Mouse (Mus musculus) induced T-regulatory cell, adult 2 months (primary cell): Measurements from ENCODE around the gene Tln1.
A peak's percentile ranks its signal among the peaks of the same experiment; 100 is the strongest.
"Not testable (repeated sequence)": the region's sequence is repeated elsewhere in the genome, so short reads cannot be mapped to it uniquely, and the experiment has no call there.

Experiments used
- DNase-seq: peaks from one replicate; pipeline ENCODE4 v3.0.0-alpha.2; 2012; ENCODE audit warnings: low read depth

Tln1 gene

DNA sequence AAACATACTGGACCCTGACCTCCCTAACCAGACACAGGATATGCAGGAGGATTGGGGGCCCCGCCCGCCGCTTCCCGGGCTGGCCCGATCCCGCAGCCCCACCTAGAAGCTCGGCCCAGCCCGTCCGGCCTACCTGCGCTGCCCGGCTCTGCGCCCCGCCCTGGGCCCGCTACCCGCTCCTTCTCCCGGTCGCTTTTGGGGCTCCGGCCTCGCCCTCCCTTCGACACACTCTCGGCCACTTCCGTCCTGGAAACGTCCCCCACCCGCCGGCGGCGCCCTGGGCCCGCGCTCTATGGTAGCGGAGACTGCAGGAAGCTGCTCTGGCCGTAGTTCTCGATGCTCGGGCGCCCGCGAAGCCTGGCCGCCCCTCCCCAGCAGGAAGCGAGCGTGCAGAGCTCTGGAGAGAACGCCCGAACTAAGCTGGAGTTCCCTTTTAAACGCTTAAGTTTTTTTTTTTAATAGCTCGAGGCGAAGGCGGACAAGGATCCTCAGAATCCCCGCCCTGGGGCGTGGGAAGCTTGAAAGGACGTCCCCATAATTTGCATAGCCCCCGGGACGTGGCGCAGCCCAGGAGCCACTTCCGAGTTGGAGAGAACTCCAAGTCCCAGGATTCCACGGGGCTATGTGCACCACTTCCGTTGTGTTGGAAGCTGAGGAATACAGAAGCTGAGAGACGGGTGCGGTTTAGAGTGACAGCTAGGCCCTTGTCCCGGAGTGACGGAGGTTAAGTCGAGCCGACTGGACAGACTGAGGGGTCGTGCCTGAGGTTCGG lies at the start of gene Tln1, which contains the start of gene Creb3:
Tln1 (minus strand) TSS at position 695 of the 772 bp plus-strand sequence.
Creb3 (plus strand) TSS at position 336 of the 772 bp plus-strand sequence.
- peak; percentile 97 for DNase-seq

GRCm38 (mm10) chr4:43604751-43605685 lies 42.5 kb upstream of the Tln1 start:
- DNase-seq, result no peak

DNA sequence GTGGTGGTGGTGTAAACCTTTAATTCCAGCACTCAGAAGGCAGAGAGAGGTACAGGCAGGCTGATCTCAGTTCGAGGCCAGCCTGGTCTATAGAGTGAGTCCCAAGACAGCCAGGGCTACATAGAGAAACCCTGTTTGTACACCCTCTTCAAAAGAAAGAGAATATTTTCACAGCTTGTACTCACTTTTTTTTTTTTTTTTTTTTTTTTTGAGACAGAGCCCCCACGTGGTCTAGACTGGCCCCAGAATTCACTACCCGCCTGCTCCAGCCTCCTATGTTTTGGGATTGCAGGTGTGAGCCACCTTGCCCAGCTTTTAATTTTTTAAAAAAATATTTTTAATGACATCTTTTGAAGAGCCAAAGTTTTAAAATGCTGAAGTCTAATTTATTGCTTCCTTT lies 41.6 kb upstream of the Tln1 start:
- no peak for DNase-seq

DNA sequence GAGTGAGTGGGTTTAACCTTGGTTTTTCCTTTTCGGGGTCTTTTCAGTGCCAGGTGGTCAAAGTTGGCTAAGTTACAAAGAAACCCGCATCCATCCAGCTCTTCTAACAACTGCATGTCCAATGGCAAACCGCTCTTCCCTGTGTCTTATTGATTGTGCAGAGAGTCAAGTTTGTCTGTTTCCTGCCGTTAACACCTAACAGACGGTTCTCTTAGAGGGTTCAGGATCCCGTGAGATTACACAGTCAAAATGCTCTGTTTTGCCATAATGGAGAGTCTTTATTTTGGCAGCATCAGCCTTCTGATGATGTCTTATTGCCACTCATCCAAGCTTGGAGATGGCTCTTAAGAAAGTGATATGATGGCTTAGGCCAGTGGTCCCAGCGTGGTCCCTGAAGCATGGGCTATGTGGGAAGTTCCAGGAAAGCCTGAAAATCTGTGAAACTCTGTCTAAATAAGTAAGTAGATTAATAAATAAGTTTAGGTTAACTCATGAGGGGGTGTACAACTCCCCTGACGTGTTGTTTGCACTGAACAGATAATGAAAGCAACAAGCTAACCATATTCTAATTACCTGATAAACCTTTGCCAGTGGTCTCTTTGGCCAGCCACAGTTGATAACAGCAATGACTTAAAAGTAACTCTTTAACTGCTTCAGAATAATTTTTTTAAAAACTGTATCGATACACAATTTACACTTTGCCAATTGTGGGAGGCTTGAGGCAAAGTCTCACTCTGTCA lies 37.9 kb upstream of the Tln1 start:
- DNase-seq, result no peak

DNA sequence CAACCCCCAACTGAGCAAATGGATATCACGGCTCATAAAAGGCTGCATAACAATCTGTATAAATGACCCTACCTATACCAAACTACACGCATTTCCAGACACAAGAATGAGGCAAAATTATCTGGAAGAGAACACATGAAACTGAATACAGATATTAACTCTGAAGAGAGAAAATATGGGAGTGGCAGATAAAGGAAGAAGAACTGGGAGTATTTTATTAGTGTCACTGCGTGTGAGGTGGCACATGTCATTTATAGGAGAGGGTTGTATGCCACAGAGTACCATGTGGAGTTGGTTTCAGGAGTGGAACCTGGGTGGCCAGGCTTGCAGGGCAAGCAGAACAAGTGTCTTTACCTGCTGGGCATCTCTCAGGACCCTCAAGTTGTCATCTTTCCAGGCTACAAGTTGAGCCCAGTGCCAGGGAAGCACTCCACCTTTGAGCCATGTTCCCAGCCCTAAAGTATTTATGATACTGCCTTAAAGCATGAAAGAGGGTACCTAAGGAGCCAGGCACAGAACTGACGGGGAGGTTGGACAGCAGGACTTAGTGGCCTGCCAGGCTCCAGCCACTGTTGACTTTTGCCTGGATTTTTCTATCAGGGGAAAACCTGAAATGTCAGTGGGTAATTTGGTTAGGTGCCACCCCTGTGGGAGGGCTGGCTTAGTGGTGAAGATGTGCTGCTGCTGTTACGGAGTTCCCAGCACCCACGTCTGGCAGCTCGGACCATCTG lies 36.3 kb upstream of the Tln1 start:
- no peak for DNase-seq

DNA sequence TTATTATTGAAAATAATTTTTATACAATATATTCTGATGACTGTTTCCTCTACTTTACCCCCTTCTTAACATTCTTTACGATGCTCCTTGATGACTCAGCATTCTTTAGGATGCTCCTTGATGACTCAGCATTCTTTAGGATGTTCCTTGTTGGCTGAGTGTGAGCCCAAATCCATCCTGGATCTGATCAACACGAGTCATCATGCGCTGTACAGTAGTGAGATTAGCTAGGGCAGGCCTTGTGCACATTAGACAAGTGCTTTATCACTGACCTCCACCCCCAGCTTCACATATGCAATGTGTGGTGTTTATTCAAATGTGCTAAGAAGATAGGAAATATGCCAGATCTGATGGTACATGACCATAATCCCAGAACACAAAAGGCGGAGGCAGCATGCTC lies 35.7 kb upstream of the Tln1 start:
- DNase-seq, result no peak

DNA sequence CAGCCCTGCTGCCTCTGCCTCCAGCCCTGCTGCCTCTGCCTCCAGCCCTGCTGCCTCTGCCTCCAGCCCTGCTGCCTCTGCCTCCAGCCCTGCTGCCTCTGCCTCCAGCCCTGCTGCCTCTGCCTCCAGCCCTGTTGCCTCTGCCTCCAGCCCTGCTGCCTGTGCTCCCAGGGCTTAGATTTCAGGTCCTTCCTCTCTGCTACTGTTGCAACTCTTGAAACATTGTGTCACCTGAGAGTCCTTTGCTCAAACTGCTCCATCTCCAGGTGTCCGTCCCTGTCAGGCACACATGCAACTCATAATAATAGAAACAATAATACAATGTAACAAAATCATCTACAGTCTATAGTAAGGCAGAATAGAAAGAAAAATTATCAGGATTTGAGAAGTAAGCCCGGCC lies 34.1 kb upstream of the Tln1 start:
- DNase-seq, result not testable (repeated sequence)

- no peak for DNase-seq
These were observed 31.0 kb upstream of the Tln1 start for GRCm38 (mm10) chr4:43593453-43593852.

DNA sequence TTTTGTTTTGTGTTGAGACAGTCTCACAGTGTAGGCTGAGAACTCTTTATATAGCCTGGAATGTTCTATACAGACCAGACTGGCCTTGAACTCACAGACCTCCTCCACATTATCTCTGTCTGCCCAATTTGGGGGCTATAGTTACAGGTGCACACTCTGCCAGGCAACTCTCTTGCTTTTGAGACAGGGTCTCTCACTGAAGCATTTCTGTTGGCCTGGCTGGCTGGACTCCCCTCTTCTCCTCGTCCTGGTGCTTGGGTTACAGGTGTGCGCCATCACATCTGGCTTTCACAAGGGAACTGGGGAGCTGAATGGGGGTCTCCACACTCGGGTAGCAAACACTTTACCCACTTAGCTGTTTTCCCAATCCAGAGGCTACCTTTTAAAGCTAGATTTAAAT lies 29.5 kb upstream of the Tln1 start:
- no peak for DNase-seq

GRCm38 (mm10) chr4:43591543-43591942 lies 29.1 kb upstream of the Tln1 start:
- DNase-seq, result peak; percentile 46

DNA sequence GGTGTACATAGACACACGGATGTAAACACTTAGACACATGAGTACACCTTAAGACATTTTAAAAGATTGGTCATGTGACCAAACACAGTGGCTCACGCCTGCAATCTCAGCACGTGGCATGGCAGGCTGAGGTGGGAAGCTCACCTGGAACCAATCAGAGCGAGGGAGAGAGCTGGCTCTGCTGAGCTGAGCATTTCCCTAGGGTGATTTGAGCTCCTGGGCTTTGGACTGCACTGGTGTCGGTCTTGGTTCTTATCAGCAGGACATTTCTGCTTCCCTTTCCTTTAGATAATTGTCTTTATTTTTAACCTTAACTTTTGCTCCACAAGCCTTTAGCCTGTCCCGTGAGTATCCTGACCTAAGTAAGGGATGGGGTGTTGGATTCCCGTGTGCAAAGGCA lies 25.2 kb upstream of the Tln1 start:
- DNase-seq, result no peak

- no peak for DNase-seq
These were observed 23.9 kb upstream of the Tln1 start for GRCm38 (mm10) chr4:43586411-43586810.

DNA sequence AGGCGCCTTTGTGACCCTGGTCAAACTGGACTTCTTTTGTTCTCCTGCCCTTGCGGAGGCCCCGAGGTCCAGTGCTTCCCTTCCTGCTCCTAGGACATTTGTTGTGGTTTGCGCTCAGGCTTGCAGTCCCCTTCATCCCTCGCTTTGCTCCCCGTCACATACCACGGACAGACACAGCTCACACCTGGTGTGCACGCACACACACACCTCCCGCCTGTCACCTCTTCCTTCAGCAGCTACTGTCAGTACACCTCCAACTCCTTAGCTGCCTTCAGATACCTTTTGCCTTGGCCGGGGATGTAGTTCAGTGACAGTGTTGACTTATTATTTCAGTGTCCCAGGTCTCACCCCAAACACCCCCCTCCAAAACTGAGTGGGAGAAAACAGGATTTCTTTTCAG lies 23.2 kb upstream of the Tln1 start:
- DNase-seq, result no peak

- no peak for DNase-seq
These were observed 22.2 kb upstream of the Tln1 start, which contains the start of gene Msmp for GRCm38 (mm10) chr4:43584444-43585416. TSS of gene Msmp (minus strand) at chr4:43584494.

GRCm38 (mm10) chr4:43583421-43583820 lies 20.9 kb upstream of the Tln1 start:
- no peak for DNase-seq

- no peak for DNase-seq
These were observed 19.8 kb upstream of the Tln1 start for GRCm38 (mm10) chr4:43582241-43582640.

- no peak for DNase-seq
These were observed 18.9 kb upstream of the Tln1 start for GRCm38 (mm10) chr4:43581381-43581780.

DNA sequence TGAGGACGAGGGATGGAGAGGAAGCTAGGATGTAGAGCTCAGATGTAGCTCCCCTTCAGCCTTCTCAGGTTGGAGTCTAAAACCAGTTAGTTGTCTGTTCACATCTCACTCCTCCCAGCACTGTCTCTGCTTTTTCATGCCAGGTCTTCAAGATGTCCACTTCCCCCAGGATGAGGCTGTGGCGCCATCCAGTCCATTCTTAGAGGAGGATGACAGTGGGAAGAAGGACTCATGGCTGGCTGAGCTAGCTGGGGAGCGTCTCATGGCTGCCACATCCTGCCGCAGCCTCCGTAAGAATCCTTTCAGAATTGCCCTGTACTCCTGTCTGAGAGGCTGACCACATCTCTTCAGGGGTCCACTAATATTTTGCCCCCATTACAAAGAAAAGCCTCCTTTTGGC lies 18.2 kb upstream of the Tln1 start:
- no peak for DNase-seq

- no peak for DNase-seq
These were observed 17.2 kb upstream of the Tln1 start for GRCm38 (mm10) chr4:43579731-43580130.

DNA sequence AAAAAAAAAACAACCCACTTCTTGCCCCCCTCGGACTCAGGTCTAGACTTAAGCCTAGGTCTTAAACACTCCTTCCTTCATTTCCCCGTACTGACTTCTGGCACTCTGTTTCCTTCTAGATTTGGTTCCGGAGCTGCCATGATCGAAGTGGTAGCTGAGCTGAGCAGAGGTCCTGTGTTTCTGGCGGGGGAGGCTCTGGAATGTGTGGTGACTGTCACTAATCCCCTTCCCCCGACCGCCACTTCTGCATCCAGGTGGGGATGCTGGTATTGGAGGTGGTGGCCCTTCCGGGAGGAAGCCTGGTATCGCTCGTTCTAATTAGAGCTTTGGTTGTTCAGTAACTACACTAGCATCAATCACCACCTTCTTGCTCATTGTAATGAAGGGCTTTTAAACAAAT lies 16.8 kb upstream of the Tln1 start:
- DNase-seq, result no peak
